Mouse (Mus musculus): ENCODE results near the gene Lrrc55.

Lrrc55 gene

DNA sequence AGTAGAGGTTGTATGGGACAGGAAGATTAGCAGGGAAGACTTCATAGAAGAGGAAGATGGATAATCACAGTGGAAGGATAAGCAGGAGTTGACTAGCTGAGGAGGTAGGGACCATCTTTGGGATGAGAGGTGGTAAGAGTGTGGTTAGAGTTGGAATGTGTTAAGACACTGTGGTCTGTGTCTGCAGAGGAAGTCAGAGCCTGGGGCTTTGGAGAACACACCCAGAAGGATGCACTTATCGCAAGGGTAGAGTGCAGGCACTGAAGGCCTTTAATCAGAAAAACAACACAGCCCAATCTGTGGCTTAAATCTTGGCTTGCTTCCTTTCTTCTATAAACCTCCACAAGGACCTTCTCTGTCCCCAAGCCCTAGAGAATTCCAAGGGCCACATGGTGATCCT is 28.7 kb downstream of the Lrrc55 start:
- no peak for DNase-seq (ENCODE audit: low read depth)

DNA sequence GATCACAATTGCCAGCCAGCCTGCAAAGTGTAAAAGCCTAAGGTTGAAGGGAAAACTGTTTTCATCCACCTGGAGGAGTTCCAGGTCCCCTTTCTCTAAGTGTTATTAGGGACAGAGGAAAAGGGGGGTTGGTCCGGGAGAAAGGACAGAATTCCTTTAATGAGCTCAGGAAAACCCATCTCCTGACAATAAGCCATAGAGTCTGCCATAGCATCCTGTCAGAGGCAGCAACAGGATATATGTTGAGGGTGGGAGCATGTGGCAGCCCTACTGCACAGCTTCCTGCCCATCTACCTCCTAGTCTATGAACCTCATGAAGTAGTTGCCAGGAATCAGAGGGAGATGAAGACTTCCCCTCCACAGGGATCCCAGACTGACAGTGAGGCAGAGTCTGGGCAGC is 29.4 kb downstream of the Lrrc55 start:
- DNase-seq (ENCODE audit: low read depth) = no peak

DNA sequence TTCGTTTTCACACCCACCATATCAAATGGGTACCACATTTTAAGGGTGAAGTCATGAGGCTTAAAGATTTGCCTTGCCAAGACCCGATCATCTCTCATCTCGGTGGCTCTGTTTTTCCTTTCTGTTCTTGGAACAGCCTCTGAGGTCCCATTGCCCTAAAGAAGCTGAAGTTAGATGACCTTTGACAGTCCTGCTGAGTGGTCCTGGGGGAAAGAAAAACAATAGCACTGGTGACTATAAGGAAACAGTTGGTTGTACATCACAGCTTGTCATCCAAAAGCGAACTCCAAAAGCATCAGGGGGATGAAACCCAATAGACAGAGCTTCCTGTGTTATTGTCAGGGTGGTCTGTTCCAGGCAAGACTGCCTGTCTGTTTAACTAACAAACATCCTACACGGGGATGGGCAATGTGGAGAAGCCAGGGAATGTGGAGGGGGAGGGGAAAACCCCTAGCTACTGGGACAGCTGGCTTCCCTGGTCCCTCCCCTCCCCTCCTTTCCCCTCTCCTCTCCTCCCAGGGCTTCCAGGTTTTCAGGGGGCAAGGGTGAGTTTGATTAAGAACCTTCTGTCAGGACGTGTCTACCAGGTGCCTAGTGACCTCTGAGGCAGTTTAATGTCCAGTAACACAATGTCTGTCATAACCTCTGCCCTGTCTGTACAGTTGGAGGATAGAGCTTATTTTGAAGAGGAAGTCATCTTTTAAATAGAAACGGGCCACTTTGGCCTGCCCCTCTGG is 33.5 kb downstream of the Lrrc55 start:
- no peak for DNase-seq (ENCODE audit: low read depth)

DNA sequence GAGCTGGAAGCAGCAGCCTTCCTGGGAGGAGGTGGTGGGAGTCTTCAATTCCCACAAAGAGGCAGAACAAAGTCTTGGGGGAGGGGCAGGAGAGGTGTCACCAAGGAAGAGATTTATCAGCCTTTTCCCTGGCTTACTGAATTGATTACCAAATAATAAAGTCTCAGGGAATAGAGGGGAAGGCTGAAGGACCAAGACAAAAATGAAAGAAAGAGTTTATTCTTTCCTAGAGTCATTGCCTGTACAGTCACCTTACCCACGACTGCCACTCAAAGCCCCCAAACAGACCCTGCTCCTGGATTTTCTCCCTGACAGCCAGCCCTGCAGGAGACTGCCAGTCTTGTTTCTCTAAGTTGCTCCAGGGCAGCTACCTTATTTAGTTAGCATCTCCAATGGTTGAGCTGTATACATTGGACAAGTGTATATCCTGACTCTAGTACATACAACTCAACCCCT is 35.3 kb downstream of the Lrrc55 start:
- no peak for DNase-seq (ENCODE audit: low read depth)

DNA sequence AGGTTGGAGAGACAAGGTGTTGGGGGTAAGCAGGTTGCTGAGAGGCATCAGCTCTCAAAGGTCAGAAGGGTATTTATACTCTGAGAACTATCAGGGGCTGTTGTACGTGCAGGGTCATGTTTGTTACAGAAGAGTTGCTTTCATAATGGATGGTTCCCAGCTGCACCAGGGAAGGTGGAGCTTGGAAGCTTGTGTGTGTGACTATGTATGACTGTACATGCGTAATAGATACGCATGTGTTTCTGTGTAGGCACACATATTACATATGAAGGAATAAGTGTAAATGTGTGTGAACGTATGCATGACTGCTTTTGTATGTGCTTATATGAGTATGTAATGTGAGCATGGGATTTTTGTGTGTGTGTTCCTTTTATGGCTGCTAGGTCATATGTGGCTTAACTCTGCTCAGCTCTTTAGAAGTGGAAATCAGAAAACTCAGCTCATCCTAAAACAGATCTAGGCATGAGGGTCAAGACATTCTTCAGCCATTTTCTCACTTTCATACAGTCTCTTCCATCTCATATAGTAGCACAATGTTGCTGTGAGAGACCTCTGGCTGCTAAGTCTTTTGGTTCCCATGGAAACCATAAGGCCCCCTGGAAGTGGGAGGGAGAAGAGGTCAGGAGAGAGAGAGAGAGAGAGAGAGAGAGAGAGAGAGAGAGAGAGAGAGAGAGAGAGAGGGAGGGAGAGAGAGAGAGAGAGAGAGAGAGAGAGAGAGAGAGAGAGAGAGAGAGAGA is 35.9 kb downstream of the Lrrc55 start:
- DNase-seq (ENCODE audit: low read depth) = no peak

DNA sequence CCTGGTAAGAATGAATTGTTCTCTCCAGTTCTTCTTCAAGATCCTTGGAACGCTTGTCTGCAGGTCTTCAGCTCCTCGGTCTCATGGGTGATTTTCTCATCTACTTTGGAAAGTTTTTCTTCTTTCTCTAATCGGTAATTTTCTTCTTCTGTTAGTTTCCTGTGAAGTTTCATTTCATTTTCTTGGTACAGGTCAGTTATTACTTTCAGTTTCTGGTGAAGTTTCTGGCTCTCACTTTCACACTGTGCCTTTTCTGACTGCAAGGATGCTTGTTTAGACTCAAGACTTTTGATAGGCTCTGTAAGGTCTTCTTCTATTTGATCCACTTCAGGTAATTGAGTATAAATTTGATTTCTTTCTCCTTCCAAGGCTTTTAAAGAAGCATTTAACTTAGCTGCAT is 39.6 kb downstream of the Lrrc55 start:
- DNase-seq (ENCODE audit: low read depth) = no peak

DNA sequence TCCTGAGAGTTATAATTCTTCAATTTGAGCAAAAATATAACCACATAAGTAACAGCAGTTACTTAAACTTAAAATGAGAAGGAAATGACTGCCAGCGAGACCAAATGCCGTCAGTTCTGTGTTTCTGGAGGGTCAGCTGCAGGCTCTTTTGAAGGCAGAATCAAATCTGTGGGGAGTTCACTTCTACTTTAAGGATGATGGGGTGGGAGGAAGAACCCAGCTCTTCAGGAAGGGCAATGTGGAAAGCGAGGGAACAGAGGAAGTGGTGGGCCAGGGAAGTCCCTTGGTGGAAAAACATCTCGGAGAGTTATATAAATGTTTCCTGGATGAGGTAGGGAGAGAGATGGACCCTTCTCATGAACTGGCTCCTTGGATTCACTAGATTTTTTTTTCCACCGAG is 40.9 kb downstream of the Lrrc55 start:
- DNase-seq (ENCODE audit: low read depth) = no peak

DNA sequence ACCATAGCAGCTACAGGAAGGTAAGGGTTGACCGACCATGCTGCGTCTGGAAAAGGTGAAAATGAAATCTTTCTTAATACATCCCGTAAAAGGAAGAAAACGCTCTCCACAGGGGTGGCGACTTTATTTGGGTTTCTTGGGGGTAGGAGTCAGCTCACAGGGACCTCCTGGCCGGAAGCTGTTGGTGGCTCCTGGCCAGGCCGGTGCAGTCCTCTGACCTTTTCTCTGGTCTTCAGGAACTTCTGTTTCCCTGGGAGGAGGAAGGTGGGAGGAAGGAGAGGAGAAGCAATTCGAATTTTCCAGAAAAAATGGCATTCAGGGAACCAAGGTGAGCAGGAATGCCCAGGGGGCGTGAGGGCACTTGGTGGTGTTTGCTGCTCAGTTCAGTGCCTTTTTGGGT is 41.7 kb downstream of the Lrrc55 start:
- DNase-seq (ENCODE audit: low read depth) = no peak

DNA sequence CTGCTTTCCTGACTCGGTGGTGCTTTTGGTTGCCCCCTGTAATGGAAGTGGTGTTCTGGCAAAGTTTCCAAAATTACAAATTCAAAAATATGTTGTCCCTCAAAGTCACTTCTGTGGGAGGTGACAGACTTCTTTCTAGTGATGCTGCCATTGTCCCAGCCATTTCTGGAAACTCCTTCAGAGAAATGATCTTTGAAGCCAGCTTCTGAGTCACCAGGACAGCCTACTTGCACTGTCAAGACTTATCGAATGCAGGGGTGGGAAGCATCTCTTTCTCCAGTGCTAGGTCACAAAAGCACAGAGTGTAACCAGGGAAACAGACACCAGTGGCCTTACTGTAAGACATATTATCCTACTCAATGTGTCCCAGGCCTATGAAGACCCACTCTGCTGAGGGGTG is 45.8 kb downstream of the Lrrc55 start:
- no peak for DNase-seq (ENCODE audit: low read depth)

DNA sequence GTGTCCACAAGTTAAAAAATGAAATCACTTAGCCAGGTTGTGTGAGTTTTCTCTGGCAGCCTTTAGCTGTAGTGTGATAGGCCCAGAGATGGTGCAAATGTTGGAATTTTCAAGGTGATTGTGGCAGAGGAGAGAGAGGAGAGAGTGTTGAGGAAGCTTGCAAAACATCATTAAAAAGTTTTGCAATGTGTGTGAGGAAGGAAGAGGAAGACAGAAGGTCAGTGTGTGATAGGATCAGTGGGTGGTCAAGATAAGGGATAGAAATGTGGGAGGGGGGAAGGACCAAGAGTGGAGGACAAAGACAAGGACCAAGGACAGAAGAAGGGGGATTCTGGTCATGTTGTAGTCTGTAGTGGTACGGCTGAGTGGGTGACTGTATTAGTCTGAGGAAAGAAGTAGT is 46.6 kb downstream of the Lrrc55 start:
- DNase-seq (ENCODE audit: low read depth) = no peak

DNA sequence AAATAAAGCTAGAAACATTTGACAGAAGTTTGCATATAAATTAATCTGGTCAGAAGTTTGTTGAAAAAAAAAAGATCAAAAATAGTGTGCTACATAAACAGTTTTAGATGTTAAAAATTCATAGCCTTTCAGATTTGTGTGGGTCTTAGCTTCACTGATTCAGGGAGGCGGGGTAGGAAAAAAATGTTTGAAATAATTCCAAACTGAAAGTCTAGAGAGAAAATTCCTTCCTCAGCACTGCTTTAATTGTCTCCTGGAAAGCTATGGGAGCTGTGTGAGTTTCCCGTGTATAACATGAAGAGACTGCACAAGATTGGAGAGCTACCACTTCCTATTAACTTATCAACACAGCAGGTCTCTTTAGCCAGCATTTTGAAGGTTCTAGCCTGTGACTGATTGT is 49.5 kb downstream of the Lrrc55 start:
- DNase-seq (ENCODE audit: low read depth) = no peak

DNA sequence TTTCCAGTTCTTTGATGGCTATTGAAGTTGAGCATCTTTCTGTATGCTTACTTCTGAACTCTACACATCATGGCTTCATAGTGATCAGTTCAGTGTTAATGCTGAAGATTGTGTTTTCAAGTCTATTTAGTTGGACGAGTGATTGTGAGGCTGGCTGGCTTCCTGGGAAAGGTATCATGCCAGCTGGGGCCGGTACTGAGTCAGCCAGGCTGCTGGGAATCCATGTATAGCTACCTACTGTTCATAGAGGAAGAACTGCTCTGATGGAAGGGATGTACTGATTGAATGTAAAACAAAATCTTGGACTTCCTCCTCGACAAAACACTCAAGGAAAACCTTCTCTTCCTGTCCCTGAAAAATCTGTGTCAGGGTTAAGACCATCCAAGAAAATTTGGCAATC is 51.7 kb downstream of the Lrrc55 start:
- no peak for DNase-seq (ENCODE audit: low read depth)

DNA sequence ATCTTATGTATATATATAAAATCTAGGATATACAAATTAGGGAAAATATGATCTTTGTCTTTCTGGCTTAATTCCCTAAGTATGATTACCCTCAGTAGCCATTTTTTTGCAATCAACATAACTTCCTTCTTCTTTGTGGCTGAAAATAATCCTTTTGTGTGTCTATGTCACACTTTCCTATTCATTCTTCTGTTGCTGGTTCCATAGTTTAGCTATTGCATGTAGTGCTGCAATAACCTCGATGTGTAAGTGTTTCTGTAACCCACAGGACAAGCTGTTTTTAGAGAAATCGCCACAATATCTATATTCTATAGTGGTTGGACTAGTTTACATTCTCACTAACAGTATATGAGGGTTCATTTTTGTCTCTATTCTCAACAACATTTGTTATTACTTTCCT is 52.1 kb downstream of the Lrrc55 start:
- no peak for DNase-seq (ENCODE audit: low read depth)

DNA sequence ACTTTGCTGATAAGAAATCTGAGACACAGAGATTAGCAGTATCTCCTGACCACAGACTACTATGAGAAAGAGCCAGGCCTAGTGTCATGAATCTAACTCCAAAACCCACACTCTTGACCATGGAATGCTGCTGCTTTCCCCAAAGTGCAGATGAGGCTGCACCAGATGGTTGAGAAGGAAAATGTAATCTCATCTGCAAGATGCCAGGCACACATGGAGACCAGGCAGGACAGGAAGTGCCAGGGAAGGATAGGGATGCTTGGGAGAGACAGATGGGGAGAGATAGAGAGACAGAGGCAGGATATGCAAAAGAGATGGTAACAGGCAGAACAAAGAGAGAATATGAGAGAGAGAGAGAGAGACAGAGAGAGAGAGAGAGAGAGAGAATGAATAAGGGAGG is 56.2 kb downstream of the Lrrc55 start:
- no peak for DNase-seq (ENCODE audit: low read depth)

DNA sequence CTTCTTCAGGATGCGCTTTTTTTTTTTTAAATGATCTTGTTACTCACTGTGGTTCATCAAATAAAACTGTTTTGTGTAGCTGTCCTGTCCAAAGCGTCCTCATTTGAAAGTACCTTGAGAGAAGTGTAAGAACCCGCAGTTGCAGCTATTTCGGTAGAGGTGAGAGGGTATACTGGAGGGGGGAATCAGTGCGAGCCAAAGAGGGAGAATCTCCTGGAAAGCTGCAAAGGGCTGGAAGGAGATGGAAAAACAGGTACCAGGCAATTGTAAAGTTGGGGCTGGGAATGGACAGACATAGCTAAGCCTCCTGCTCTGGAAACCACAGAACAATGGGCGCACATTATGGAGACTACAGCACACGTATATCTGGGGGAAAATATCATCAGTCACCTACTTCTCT is 57.2 kb downstream of the Lrrc55 start:
- DNase-seq (ENCODE audit: low read depth) = no peak

DNA sequence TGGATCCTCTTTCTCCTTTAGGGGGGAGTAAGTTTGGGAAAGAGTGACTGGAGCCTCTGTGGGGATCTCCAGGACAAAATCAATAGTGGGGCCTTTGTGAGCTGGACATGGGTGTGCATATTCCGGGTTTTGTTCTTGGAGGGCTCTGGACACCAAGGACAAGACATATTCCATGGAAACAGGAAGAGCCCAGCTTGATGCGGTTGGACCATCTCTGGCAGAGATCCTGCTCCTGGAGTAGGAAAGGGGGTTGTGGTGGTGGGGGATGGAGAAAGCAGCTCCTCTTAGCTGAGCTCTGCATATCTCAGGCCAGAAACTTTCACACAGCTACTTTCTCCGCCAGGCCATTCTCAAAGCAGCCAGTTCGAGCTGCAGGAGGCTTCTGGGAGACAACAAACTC is 57.6 kb downstream of the Lrrc55 start:
- no peak for DNase-seq (ENCODE audit: low read depth)

DNA sequence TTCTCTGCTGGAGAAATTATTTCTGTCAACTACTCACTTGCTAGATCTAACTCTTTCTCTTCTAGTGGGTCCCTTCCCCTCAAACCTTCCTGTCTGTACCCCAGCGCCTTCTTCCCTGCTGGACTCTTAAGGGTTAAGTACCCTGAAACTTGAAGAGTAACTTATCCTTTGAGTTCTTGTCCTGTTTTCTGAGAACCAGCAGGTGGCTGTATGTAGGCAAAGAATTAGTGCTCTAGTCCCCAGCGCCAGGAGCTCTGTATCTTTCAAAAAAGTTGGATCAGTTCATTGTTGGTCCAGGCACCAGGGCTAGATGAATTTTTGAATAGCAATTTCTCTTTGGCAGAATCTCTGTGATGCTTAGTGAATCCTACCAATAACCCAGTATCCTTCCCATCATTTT is 58.9 kb downstream of the Lrrc55 start:
- DNase-seq (ENCODE audit: low read depth) = no peak

DNA sequence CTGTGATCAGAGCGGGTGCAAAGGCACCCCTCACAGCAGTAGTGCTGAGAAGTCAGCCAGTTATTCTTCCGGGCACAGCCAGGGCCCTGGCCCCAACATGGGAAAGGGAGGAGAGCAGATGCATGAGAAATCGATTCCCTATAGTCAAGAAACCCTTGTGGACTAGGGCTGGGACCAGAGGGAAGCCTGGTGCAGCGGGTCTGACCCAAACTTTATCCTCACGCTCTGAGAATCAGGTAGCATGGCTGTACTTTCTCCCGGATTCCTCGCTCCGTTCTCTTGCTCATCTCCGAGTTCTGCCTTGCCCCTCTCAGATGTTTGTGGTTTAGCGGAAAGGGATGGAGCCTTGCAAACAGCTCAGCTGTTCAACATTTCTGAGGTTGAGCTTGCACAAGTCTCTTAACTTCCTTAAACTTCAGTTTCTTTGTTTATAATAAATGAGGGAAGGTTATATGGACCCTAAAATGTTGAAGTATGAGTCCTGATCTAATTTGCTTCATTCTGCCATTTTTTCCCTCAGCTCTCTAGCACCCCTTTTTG is 59.3 kb downstream of the Lrrc55 start:
- no peak for DNase-seq (ENCODE audit: low read depth)

DNA sequence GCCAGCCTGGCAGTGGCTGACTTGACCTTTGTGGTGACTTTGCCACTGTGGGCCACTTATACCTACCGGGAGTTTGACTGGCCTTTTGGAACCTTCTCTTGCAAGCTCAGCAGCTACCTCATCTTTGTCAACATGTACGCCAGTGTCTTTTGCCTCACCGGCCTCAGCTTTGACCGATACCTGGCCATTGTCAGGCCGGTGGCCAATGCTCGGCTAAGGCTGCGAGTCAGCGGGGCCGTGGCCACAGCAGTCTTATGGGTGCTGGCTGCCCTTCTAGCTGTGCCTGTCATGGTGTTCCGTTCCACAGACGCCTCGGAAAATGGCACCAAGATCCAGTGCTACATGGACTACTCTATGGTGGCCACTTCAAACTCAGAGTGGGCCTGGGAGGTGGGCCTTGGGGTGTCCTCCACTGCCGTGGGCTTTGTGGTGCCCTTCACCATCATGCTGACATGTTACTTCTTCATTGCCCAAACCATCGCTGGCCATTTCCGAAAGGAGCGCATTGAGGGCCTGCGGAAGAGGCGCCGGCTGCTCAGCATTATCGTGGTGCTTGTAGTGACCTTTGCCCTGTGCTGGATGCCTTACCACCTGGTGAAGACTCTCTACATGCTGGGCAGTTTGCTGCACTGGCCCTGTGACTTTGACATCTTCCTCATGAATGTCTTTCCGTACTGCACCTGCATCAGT is 60.0 kb downstream of the Lrrc55 start:
- no peak for DNase-seq (ENCODE audit: low read depth)

DNA sequence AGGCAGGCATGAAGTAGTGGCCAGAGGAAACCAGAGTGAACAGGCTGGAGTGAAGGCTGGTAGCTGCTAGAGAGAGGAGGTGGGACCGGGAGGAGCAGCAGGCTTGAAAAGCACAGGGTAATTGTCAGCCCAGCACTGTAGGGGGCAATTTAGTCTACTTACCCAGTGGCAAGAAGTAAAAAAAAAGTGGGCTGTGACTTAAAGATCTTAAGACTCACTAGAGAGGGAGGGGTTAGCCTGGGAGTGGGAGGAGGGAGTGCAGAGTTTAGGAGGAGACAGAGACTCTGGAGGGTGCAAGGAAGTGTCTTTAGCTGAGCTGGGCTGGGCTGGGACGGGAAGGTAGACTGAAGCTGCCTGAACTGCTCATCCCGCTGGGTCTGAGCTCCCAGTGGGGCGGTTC is 60.9 kb downstream of the Lrrc55 start, which contains the start of gene Aplnr:
Aplnr (plus strand) TSS at position 137 of the 400 bp plus-strand sequence.
- DNase-seq (ENCODE audit: low read depth) = no peak

DNA sequence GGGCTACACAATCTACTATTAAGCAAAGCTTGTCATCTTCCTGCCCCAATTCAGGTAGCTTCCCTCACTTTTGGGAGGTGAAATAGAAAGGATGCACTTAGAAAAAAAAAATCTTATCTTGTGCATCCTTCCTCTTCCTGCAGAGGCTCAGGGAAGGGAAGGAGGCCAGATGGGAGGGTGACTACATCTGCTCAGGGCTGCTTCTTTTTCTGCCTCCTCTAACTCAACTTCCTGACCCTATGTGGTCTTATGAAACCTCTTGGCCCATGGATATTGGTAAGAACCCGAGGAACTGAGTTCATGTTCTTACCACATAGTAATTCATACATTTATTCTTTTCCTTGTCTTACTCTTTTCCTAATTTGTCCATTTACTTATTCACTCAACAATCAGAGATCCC is 61.9 kb downstream of the Lrrc55 start:
- no peak for DNase-seq (ENCODE audit: low read depth)

DNA sequence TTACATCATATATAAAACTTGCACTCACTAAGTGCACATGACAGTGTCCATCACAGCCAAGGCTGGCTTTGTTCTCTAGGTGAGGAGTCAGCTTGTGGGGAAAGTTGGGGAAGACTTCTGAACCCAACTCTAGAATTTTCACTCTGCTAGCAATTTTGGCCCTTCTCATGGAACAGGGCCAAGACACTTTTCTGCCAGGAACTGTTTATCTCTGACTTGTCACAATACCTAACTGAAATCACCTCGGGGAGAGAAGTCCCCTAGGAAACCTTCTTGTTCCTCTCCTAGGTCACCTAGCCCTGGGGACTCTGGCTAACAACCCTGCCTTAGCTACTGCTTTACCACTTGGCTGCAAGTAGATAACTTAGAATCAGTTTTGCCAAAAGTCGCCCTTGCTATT is 64.8 kb downstream of the Lrrc55 start:
- DNase-seq (ENCODE audit: low read depth) = no peak

DNA sequence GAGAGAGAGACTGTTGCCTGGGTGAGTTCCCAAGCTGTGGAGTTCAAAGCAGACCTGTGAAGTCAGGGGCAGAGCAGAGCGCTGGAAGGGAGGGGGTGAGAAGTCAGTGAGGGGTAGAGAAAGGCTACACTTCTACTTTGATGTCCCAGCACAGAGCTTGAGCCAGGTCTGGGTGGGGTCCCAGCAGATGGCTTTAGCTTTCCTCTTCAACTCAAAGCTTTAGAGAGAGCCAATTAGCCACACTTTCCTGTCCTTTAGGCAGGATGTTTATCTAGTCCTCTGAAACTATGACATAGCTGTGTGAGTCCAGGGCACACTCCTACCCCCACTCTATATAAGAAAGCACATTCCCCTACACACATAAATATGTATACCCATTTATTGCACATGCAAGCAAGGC is 65.3 kb downstream of the Lrrc55 start:
- no peak for DNase-seq (ENCODE audit: low read depth)
